Mouse (Mus musculus) lung, postnatal 4 days (tissue): ENCODE measurements around the gene Wnk2.

Experiments
- DNase-seq, 2 experiments: peaks; one replicate each; pipeline ENCODE4 v3.0.0; 2021

The Wnk2 gene

DNA sequence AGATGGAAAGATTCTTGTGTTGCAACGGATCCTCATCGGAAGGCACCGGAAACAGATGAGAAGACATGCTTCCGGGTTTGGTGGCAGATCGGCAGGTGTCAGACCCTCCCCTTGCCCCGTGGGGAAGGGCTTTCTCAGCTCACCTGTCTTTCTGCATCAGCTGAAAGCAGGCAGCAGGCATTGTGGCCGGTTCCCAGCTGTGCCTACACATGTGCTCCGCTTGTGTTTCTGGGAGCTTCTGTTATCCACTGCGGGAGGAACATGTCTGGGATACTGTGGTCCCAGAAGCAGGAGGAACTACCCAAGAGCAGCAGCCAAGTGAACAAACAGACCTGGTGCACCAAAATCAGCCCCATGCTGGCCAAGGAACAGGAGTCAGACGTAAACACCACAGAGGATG is 27.7 kb upstream of the Wnk2 start:
- DNase-seq = no peak

DNA sequence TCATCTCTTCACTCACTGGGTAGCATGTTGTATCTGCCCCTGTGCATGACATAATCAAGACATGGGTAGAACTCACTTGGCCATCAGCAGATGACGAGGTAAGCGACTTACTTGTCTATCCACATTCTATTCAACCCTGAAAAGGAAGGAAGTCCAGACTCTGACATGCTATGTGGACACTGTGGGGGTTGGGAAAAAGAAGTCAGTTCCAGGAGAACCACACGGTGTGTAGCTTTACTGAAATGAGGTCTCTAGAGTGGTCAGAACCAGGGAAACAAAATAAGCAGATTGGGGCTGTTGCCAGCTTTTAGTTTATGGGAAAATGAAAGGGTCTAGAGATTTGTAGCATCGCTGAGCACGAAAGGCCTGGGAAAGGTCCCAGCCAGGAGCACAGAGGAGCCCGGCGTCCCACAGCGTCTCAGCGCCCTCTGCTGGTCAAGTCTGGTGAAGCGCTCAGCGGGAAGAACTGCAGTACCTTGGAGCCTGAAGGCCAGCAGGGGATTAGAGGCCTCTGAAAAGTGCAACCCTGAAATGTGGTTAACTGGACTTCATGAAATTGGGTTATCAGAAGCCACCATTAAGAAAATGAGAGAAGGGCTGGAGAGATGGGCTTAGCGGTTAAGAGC is 25.3 kb upstream of the Wnk2 start:
- DNase-seq = peak; percentile 84 to 93

- no peak for DNase-seq
These were observed 24.5 kb upstream of the Wnk2 start for GRCm38 (mm10) chr13:49172335-49172734.

DNA sequence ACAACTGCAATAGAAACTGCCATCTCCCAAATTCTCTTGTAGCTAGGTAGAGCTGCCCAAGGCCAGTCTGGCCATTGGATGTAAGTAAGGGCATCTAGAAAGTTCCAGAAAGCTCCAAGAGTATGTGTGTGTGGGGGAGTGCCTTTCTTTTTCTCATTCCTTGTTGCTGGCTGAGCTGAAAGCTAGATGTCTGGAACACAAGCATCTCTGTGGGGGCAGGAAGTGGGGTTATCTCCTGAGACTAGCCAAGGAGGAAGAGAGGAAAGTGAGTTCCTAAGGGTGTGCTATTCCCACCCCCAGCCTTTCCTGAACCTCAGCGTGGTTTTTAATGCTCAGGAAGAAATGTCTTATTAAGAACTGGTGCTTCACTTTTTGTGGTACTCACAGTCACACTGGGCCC is 23.9 kb upstream of the Wnk2 start:
- no peak for DNase-seq

DNA sequence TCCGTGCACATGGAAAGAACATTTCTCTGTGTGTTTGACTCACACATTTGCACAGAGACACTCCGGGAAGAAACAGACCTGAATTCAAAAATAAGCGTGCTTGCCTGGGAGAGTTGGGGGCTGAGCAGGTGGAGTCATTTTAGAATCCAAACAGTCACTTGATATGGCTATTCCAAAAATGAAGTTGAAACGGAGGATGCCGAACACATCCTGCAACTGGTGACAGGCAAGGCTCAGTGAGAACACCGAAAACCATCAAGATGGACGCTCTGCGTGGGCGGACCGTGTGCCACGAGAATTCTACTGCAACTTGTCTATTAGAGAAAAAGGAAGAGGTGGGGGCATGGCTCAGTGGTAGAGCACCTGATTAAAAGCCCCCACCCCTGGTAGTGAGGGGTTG is 22.8 kb upstream of the Wnk2 start:
- no peak for DNase-seq

DNA sequence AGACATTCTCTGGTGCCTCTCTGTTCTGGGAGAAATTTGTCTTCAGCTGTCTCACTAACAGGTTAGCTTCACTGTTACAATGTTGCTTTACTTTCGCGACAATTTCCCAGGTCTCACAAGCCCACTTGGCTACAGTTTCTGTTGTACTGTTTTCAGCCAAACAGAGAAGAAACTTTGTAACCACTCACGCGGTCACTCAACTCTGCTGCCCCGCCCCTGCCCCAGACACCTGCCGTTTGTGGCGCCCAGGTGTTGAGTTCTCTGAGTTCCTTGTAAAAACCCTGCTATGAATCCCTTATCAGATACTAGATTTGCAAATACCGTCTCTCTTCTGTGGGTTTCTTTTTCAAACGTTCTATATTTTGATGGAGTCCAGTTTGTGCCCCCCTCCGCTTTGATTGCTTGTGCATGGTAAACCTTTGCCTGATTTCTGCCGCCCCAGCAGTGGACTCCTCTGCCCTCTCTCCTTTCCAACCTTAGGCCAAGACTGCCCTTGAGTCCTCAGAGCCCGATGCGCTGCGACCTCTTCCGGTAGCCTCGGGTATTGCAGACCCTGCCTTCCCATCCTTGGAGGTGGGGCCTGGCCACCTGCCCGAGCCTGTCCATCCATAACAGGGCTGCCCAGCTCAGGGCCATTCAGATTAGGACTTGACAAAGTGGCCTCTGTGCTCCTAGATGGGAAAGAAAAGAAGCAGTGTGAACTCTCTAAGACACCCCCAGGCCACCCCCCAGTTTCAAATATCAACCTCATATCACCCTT is 21.8 kb upstream of the Wnk2 start:
- DNase-seq = peak; percentile 88 to 91

GRCm38 (mm10) chr13:49167081-49167480 is 19.3 kb upstream of the Wnk2 start:
- no peak for DNase-seq

DNA sequence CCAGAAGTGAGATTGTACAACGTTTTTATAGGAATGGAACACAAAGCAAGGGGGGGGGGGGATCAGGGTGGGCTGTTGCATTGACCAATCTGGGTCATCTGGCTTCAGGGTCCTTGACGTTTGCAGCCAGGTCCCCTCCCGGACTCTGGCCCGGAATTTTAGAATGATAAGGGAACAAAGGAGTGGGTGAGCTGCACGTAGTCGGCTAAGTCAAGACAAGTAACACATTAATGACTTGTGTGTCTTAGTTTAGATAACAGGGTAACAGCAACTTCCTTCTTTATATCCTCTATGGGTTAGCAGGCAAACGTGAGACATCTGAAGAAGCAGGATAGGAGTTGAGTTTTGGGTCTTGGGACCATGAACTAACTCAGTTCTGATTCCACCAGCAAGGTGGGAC is 15.8 kb upstream of the Wnk2 start:
- DNase-seq = no peak

GRCm38 (mm10) chr13:49162722-49163121 is 14.9 kb upstream of the Wnk2 start:
- no peak for DNase-seq

GRCm38 (mm10) chr13:49161236-49161635 is 13.4 kb upstream of the Wnk2 start:
- no peak for DNase-seq

DNA sequence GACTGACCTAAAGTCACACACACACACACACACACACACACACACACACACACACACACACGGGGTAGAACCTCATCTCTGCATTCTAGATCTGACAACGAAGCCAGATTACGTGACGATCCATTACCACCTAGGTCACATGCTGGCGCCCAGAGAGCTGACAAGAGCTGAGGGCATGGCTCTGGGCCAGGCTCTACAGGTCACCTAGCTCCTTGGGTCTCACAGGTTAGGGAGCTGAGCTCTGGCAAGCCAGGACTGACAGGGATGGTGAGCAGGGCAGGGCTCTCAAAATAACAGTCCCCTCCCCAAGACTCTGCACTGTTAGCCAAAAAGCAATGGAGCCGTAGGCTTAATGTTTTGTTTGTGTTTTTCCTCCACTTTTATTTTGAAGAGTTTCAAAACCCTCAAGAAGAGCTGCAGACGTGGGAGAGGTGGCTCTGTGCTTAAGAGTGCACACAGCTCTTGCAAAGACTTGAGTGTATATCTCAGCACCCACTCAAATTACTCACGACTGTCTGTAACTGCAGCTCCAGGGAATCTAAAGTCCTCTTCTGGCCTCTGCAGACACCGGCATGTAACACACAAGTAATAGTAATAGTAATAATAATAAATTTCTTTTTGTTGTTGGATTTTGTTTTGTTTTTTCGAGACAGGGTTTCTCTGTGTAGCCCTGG is 10.4 kb upstream of the Wnk2 start:
- DNase-seq = peak; percentile 21 to 63

GRCm38 (mm10) chr13:49156645-49157044 is 8.8 kb upstream of the Wnk2 start:
- DNase-seq = no peak

GRCm38 (mm10) chr13:49154621-49155020 is 6.8 kb upstream of the Wnk2 start:
- no peak for DNase-seq

- DNase-seq = no peak
These were observed 6.2 kb upstream of the Wnk2 start for GRCm38 (mm10) chr13:49154028-49154427.

- no peak for DNase-seq
These were observed 873 bp upstream of the Wnk2 start for GRCm38 (mm10) chr13:49148687-49149086.

DNA sequence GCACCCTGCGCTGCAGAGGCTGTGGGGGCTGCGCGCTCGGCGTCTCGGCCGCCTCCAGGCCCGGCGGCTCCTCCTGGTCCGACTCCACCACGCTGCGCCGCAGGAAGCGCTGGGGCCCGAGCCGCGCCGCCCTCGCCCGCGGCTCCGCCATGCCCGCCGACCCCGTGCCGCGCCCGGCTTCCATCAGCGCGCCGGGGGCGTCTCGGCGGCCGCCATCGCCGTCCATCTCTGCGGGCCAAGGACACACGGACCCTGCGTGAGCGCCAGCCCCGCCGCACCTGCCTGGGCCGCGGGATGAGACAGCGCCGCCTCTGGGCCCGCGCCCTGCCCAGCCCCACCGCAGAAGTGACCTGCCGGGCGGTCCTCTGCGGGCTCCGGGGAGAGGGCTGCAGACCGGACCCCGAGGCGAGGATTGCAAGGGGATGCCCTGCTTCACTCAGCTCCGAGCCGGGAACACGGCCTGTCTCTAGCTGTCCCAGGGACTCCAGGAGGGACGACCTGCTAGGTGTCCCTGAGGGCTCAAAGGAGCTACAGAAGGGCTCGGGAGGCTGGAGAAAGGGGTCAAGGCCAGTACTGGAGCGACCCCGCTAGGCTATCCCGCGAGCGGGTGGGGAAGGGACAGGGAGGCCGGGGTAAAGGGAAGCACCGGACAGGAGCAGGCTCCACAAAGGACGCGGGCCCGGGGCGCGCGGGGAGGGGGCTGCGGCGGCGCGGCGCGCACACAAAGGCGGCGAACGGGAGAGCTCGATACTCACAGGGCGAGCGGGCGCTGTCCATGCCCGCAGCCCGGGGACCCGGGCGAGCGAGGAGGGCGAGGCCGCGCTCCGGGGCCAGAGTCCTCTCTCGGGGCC is 582 bp downstream of the Wnk2 start:
- DNase-seq = peak; percentile 26 to 40

DNA sequence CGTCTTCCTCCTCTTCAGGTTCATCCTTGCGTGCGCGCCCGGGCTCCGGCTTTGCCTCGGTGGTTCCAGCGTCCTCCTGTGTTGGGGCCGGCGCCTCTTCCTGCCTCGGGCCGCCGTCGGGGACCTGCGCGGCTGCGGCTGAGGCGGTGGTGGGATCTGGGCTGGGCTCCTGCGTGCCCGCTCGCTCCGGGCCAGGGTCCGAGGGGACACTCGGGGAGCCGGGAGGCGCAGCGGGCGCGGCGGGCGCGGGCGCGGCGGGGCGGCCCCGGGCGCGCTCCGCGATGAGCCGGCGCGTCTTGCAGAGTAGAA is 1.2 kb downstream of the Wnk2 start:
- DNase-seq = no peak

- no peak for DNase-seq
These were observed 1.6 kb downstream of the Wnk2 start for GRCm38 (mm10) chr13:49146040-49146697.

- no peak for DNase-seq
These were observed 2.4 kb downstream of the Wnk2 start for GRCm38 (mm10) chr13:49145396-49145795.

DNA sequence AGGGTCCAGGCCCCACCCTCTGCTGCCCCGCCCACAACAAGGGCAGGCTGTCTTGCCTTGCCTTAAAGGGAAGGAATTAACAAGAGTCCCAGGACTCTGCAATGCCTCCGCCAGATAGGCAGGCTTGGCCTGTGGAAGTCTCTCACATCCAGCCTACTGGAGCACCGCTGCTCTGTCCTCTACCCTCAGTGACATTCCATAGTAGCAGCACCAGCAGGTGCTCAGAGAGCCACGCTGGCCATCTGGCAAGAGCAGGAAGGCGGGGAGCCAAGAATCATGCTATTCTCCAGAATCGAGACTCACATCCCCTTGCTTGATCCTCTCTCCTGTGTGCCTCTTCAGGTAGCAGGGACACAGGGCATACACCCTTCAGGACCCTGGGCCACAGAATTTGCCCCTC is 3.4 kb downstream of the Wnk2 start:
- DNase-seq = no peak

- no peak for DNase-seq
These were observed 4.5 kb downstream of the Wnk2 start for GRCm38 (mm10) chr13:49143323-49143722.

DNA sequence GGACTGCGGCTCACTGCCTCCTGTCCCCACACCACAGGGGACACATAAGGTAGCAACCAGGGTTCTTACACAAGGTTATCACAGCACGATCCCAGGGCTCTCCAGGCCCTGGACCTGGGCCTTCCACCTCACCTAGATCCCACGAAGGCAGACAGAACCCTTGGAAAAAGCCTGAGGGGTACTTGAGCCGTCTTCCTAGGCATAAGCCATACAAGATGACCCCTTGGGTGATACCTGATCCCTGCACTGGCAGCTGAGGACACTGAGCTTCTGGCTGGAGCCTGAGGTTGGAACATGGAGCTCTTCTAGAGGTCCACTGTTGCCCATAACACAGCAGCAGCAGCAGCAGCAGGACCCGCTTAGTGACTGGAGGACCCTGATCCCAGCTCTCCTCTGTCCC is 5.4 kb downstream of the Wnk2 start:
- DNase-seq = no peak

DNA sequence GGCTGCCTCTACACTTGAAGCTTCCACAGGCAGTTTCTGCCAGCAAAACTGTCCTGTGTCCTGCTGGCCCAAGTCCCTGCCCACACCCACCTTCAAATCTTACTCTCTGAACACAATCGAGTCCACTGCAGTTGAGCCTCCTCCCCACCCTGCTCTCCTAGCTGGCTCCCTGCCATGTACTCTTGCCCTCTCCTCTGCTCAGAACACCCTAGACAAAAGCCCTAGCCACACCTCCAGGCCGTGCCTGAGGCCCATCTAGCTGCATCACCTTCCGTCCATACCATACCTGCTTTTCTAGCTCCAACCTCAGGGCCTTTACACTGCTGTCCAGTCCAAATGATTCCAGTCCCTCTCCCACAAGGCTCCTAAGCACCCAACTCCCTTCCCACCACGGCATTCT is 7.2 kb downstream of the Wnk2 start:
- peak; percentile 35 to 38 for DNase-seq
